Mouse (Mus musculus) A20 (cell line): ENCODE measurements at regions not wholly inside any gene's neighbourhood (a gene's known extent, or its start where the extent isn't known, plus 50 kb on each side); places are given as distances from the start of the nearest gene placed in this dataset.

ENCODE experiments used
- DNase-seq: peaks from one replicate; pipeline ENCODE4 v3.0.0-alpha.2; 2011; ENCODE audit warnings: low read depth, low spot score

DNA sequence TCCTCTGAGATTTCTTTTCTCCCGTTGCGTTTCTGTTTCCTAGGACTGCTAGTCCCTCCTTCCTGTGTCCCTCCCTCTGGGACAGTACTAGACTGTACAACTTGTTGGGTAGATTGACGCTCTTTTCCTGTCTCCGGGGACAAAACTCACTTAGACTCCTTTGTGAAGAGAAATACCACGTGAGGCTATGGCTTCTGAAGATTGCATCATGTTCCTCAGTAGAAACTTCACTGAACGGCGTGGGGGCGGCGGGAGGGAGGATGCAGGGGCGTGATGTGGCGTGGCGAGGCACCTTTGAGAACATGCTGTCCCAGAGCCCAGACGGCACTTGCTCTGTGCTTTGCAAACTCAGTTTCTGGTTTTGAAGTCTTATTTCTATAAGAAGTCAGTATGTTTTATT is 78.5 kb downstream of the Spata18 start:
- no peak for DNase-seq

- DNase-seq, result no peak
Measured at GRCm38 (mm10) chr5:73731423-73731822, 80.2 kb downstream of the Spata18 start.

GRCm38 (mm10) chr5:73731991-73732565 is 80.9 kb downstream of the Spata18 start:
- no peak for DNase-seq

GRCm38 (mm10) chr5:73740766-73741165 is 89.6 kb downstream of the Spata18 start:
- DNase-seq, result no peak

DNA sequence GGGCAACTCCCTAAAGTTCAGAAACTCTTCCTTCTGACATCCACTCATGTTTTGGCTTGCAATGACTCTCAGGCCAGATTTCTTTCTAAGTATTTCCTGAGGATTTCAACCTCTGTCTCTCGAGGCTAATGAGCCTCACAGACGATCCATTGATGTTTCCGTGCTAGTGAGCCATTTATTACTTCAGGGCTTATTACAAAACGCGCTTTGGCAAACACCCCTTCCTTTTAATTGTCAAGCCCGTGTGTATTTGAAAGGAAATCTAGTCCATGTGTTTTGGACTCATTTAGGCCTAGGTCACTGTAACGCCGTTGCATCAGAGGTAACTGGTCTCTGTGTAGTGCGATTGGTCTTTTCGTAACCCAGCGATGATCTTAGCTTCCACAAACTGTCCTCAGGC is 90.3 kb downstream of the Spata18 start:
- no peak for DNase-seq

DNA sequence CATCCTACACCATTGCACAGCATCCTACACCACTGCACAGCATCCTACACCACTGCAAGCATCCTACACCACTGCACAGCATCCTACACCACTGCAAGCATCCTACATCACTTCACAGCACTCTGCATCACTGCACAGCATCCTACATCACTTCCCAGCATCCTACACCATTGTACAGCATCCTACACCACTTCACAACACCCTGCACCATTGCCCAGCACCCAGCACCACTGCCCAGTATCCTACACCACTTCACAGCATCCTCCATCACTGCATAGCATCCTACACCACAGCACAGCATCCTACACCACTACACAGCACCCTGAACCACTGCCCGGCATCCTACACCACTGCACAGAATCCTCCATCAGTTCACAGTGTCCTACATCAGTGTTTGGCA is 92.8 kb downstream of the Spata18 start:
- DNase-seq, result no peak

DNA sequence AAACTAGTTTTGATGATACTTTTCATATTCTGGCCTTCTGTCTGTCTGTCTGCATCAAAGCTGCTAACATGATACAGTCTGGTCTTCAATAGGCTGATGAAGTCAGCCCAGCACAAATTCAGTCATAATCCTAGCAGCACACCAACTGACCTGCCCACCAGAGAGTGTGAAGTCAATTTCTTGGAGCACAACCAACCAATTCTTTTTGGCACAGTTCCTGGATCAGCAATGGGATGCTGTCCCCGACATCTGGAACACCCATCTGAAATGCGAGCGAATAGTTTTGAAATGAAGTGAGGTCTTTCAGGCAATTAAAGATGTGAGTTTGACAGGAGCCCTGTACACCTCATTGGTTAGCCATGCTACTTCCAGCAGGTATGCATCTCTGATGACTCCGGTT is 98.6 kb downstream of the Spata18 start:
- no peak for DNase-seq

DNA sequence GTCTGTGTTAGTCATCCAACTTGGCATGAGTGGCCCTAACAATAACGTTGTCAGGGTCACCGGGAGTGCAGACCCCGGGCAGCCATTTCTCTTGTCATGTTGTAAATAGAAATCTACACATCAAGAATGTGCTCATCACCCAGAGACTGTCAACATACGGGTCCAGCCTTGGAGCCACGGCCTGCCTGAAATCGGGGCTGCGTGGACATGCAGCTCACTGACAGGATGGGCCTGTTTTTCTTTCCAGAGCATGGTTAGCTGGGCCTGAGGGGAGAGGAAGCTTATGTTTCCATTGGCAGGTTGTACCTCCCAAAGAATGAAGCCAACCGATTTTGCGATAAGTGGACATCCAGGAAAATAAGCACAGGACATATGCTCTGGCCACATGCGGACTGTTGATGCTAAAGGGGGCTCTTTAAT is 101.1 kb downstream of the Spata18 start:
- no peak for DNase-seq

GRCm38 (mm10) chr5:73753827-73754226 is 102.6 kb downstream of the Spata18 start:
- DNase-seq, result no peak

DNA sequence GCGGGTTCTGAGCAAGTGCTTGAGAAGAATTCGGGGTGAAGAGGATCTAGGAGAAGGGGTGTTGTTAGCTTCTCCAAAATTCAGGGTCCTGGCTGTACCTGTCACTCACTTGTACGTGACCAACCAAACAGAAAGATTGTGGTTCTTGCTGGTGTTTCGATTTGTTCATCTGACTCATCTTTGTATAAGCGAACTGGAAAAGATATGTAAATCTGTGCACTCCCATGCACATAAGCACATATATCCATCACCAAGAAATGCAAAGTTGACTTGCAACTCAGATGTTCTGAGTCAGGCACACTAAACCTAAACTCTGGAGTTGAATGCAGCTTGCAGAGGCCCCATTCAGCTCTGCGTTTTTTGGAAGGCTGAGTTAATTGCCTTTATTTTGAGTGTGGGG is 107.4 kb downstream of the Spata18 start:
- no peak for DNase-seq

GRCm38 (mm10) chr5:73761236-73761635 is 110.1 kb downstream of the Spata18 start:
- peak; percentile 4 for DNase-seq

- no peak for DNase-seq
Measured at GRCm38 (mm10) chr5:73761709-73762108, 110.5 kb downstream of the Spata18 start.

DNA sequence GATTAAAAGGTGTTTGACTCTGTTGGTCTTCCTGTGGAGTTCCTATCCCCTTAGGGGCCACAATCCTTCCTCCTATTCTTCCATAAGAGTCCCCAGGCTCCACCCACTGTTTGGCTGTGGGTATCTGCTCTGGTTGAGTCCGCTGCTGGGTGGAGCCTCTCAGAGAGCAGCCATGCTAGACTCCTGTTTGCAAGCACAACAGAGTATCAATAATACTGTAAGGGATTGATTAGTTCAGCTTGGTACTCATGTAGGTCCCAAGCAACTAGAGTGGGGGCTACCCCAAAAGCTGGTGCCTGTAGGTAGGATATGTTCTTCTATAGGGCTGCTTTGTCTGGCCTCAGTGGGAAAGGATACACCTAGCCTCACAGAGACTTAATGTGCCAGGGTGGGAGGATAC is 113.0 kb downstream of the Spata18 start:
- DNase-seq, result no peak

DNA sequence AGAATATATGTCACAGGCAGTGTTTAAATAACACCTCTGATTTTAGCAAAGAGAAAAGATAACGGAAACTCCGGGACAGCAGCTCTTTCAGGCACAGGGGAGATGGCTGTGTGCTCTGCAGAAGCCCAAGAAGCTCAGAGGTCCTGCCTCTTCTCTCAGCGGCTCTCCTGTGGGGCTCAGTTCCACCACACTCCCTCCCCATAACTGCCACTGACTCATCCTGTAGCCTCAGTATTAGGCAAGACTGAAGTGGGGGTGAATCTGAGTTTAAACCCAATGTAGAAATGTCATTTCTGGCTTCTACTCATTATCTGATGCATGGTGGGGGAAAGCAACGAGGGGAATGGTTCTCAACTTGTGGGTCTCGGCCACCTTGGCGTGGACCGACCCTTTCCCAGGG is 114.3 kb downstream of the Spata18 start:
- DNase-seq, result no peak

DNA sequence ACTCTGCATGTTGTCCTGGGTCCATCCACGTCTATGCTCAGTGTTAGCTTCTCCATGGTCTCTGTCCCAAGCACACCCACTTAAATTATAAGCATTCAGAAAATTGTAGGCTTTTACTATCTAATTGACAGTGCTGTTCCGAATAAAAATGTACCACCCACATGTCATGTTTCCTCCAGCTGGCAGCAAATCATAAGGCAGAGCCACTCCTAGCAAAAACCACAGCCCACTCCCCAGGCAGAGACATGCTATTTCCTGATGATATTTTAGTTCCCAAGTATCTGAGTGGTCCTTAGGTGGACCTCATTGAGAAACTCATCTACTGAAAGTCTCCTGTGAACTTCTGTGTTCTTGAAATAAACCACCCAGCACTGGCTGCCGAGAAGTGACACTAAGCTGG is 117.1 kb downstream of the Spata18 start:
- DNase-seq, result no peak

DNA sequence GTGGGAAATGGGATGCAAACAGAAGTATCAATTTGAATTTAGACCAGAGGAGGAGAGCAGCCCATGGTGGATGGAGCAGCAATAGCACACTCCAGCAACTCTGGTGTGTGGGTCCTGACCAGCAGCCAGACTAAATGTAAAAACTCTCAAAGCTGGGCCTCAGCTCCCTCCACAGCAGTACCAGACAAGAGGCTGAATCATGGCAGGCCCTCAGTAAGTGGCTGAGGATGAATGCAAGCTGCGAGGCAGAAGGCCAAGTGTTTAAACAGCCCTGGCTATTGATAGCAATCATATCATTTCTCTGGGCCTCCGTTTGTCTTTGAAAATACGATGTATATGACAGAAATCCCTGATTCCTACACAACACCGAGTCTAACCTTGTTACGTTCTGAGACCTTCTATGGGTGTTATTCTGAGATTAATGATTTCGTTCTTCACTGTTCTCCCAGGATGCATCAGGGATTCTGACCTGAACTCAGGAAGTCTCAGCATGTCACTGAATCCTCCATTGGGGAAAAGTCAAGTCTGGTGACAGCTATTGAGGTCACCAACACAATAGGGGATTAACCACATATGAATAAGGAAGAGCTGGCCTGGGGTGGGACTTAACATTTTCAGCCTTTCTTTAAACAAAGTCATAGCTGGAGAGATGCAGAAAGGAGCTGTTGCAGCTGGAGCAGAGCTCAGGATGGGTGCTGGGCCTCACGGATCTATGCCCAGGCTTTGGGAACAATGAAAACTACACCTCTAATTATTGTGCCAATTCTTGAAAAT is 124.8 kb downstream of the Spata18 start:
- no peak for DNase-seq

DNA sequence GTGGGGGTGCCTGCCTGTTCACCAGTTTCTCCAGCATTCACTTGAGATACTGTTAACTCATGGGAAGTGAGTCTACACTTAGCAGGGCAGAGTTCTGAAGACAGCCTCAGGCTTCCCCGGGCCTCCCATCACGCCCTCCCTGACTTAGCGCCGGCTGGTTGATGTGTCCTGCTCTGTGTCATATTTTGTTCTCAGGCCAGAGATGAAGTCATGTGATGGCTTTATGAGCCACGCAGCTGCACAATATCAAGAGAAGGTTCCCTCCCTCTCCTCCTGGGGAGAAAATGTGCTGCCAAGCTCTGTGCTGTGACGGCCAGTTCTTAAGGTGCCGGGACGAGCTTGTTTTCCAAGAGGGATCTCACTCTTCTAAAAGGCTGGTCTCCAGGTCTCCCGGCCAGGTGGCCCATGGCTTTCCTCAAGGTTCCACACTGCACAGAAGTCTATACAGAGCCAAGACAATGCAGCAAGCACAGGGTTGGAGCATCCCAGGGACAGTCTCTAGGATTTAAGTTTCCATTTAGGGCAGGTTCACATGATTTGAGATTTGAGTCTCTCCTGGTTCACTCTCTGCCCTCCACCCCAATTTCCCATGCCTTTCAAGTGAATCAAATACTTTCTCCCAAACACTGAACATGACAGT is 126.2 kb downstream of the Spata18 start:
- no peak for DNase-seq

DNA sequence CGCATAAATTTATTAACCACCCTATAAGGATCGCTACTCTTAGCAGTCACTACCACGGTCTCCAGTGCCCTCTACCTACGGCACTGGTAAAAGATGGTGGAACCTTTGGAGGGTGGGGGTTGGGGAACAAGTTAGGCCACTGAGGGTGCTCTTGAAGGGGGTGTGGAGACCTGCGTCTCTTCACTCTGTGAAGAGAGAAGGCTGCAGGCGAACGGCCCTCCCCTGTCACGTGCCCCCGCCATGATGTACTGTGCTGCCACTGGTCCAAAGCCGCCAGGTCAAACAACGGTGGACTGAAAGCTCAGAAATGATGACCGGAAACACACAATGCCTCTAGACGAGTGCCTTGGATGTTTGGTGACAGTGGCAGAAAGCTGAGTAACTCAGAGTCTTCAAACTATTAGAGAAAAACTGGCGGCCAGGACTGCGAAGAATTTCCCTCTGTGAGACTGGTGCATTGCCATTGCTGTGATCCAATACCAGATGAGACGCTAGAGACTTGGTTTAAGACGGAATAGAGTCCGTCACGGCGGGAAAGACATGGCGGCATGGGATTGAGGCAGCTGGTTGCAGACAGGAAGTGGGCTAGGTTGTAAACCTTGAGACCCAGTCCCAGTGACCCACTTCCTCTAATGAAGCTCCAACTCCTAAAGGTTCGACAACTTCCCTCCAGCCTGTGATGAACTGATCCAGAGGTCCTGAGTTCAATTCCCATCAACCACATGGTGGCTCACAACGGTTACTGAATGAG is 130.2 kb downstream of the Spata18 start:
- no peak for DNase-seq

GRCm38 (mm10) chr5:73782214-73783091 is 131.3 kb downstream of the Spata18 start:
- no peak for DNase-seq

DNA sequence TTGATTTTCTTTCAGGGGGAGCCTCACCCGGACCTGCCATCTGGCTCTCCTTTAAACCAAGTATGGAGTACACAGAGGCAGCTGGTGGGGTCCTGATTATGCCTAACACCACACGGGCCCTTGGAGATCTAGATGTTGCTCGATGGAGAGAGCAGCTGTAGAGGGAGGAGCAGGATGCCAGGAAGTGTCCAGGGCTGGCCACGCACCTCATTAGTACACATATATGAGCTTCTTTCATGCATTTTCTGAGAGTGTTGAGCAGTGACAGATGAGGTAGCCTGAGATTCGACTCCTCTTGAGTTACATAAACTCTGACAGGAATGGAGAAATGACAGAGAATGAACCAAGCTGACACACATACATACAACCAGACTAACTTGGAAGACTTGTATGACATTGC is 136.1 kb downstream of the Spata18 start:
- DNase-seq, result no peak

DNA sequence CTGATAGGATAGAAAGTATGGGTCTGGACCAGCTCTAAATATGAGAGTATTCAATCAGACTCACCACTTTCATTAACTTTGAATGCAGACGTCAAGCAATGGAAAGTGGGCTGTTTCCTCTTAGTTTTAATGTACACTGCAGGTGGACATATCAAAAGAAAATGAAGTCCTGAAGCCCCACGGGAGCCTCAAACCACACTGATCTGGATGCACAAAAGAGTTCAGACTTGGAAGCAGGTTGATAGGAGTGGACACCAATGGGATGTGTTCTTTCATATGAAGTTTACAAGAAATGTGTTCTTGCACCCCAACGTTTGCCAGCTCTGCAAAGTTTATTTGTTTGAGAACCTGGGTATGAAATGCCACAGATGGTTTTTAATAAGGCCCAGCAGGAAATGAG is 141.0 kb downstream of the Spata18 start:
- no peak for DNase-seq
